Mouse (Mus musculus): ENCODE data around the gene Slit1.

The Slit1 gene

DNA sequence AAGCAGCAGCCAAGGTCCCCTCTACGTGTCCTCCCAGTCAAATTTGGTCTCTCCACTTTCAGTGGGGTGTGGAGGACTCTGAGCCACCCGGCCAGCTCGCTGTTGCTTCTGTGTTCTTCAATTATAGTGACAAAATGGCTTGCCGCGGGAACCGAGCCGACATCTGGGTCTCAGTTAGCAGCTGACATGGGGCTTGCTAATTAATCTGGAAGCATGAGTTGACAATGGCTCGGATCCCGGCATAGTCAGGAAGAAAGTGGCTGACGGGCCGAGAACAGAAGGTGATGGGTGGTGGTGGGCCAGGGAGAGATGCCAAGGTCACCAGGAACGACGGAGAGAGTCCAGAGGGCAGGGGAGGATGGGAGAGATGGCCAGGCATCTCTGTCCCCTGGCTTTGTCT, 55.2 kb downstream of the Slit1 start:
- in situ Hi-C loops (cut with MseI, MboI), result no loop called here

DNA sequence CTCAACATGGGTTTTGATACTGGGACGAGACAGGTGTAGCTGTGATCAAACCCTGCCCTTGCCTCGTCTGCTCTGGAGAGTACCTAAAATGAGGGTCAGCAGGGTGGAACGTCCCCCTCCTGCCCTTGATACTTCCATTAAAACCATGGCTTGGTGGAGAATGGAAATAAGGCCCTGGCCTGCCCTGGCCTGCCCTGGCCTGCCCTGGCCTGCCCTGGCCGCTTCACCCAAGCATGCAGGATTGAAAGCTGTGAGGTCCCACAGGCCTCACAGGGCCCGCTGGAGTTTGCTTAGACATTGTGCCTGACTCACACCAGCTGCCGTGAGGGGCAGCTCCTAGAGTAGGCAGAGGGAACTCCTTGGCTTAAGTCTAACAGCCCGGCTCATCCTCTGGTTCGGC, 55.6 kb downstream of the Slit1 start:
- in situ Hi-C loops (cut with MseI, MboI), result no loop called here

DNA sequence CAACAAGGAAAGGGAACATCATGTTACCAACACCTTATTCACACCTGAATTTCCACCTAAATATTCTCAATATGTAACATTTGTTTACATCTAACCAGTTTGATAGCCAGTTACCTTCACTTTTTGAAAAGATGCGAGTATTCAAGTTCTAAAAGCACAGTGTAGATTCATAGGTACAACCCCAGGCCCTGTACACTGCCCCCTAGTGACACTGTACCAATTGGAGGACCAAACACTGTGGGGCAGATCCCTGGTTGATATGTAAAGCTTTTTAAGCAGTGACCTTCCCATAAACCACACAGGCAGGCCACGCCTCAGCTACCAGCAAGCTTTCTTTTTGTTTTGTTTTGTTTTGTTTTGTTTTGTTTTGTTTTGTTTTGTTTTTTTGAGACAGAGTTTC, 57.3 kb downstream of the Slit1 start:
- in situ Hi-C loops (cut with MseI, MboI), result no loop called here

DNA sequence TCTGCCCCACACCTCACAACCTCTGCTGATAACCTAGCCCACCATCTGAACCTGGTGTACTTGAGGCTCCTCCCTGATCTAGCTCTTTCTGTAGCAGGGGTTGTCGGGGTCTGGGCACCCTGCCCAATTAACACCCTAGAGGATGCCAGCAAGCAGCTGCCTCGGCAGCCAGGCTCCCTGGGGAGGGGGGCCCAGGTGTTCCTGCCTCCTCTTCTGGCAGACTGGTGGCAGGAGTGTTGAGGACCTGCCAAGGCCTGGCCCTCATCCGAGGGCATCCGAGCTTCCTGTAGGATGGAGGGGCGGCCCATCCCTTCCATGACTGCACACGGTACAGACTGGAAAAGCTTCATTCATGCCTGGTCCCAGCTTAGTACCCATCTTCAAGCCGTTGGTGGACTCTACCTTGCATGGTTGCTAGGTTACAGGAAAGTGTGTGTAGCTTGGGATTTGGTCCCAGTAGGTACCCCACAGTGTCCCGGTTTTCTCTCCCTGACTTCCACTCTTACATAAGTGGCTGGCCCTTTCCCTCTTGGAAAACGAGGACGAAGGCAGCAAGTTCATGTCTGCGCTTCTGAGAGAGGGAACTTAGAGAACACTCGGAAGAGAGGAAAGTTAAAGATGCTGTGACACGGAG, 57.9 kb downstream of the Slit1 start:
- in situ Hi-C loops (cut with MseI, MboI), result no loop called here

DNA sequence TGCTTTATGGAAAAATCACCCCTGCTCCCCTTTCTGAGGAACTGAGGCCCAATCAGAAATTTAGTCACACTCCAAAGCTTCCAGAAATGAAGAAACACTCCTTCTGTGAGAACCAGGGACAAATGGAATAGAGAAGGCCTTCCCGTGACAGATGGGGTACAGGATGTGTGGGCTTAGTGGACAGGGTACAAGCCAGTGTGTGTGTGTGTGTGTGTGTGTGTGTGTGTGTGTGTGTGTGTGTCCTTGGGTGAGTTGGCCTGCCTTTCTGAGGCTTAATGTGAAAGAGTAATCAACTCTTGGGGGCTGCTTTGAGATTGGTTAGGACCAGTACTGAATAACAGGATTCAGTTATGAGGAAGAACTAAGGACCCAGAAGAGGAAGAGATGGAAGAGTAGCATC, 58.6 kb downstream of the Slit1 start:
- in situ Hi-C loops (cut with MseI, MboI), result no loop called here

DNA sequence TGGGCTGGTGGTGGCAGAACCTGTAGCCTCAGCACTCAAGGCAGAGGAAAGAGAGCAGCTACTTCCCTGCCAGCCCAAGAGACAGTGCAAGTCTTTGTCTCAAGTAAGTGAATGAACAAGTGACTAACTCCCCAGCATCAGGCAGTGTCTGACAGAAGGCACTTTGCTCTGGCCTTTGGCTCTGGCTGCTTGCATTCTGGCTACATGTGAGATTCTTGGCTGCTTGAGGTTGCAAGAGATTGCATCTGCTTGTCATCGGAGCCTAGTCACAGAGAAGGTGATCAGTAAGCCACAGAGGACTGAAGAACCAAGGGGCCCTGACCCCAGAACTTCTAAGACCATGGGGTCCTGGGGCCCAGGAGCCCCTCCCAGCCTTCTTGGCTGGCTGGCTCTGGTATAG, 59.5 kb downstream of the Slit1 start:
- in situ Hi-C loops (cut with MseI, MboI), result no loop called here

DNA sequence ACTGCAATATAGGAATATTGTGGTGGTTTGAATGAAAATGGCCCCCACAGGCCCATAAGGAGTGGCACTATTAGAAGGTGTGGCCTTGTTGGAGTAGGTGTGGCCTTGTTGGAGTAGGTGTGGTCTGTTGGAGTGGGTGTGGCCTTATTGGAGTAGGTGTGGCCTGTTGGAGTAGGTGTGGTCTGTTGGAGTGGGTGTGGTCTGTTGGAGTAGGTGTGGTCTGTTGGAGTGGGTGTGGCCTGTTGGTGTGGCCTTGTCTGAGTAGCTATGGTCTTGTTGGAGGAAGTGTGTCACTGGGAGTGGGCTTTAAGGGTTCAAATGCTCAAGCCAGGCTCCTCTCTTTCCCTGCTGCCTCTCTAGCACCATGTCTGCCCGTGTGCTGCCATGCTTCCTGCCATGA, 63.2 kb downstream of the Slit1 start:
- in situ Hi-C loops (cut with MseI, MboI), result no loop called here

DNA sequence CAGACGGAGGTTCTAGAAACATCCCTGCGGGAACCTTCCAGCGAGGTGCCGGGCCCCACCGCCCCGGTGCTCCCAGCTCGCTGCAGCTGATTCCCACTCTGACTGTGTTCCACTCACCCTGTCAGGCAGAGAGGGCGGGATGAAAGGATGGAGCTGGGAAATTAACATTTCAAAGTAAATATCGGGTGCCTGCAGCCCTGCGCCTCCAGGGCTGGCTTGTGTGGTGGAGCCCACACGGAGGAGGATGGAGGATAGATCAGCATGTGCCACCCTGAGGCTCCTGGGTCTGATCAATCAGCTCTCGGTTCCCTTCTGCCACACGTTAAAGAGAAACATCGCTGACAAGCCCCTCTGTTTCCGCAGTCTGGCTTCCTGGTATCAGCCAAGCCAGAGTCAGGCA, 64.4 kb downstream of the Slit1 start:
- in situ Hi-C loops (cut with MseI, MboI), result no loop called here

DNA sequence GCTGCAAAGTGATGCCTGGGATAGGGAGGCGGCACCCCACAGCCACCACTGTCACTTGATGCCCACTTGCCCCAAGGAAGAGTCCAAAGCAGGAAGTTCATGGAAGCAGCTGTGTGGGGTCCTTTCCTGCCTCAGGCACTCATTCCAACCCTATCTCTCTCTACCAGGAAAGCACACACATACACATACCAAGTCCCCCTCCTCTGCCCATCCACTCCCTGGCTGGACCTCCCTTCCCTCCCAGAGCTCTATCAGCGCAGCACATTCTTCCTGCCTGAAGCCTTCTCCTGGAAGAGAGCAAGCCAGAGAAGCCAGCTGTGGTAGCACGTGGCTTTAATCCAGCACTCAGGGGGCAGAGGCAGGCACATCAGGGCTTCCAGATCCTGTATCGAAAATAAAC, 65.9 kb downstream of the Slit1 start:
- in situ Hi-C loops (cut with MseI, MboI), result no loop called here

DNA sequence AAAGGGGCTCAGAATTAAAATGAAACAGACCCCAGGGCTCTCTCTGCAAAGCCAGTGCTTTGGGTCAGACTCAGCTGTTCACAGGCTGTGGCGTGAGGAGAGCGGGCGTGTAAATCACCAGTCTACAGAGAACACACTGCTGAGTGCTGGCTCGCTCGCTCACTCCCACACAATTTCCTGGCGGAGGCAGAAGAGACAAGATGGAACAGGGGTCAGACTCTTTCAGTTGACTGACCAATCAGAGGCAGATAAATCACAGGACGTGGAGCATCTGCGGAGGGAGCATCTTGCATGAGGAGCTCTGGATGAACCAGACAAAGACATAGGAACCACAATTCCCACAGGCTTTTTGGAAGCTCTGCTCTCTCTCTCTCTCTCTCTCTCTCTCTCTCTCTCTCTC, 67.9 kb downstream of the Slit1 start:
- in situ Hi-C loops (cut with MseI, MboI), result no loop called here

DNA sequence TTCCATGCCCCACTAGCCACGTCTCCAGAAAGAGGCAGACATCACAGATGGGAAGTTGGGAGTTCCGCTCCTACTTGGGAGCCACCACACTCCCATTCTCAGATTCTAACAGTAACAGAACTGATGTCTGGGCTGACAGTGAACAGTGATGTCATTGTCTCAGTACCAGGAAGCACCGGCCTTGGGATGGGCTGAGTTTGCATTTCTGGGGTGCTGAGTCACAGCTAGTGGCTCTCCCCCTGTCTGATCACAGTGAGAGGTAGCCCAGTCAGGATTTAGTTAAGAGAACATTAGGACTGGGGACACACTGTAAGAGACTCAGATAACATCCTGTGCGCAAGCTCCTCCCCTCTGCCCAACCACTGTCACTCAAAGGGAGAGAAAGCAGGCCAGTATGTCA, 69.1 kb downstream of the Slit1 start:
- in situ Hi-C loops (cut with MseI, MboI), result no loop called here

DNA sequence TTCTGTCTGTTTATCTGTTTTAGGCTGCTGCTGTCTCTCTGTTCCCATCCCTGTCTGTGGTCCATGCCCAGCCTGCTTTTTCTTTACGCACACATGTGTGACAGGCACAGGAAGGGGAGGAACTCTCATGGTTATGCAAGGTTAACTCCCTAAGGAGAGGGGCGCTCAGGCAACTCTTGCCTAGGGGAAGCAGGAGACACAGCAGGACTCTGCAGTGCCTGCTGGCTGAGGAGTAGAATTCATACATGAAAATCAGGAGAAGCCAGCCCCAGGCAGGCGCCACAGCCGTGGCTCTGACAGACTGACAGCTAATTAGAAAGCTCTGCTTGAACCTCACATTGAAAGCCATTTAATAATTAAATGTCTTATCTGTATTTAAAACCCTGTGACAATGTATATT, 70.6 kb downstream of the Slit1 start:
- in situ Hi-C loops (cut with MseI, MboI), result no loop called here

DNA sequence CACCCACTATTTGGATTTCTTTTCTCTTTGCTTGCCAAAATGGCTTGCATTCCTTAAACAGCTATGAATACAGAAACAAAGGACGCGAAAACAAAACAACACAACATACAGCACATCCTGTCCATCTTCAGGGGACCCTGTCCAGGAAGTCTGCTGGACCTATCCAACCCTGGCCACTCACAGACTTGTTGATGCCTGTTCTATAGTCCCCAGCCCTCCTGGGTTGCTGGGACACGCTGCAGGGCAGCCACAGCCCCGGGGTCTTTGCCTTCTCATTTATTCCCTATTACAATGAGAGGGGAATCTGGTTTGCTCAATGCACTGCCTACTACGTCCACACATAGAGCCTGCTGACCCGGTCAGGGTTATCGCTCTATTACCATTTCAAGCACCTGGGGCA, 72.5 kb downstream of the Slit1 start:
- in situ Hi-C loops (cut with MseI, MboI), result no loop called here

DNA sequence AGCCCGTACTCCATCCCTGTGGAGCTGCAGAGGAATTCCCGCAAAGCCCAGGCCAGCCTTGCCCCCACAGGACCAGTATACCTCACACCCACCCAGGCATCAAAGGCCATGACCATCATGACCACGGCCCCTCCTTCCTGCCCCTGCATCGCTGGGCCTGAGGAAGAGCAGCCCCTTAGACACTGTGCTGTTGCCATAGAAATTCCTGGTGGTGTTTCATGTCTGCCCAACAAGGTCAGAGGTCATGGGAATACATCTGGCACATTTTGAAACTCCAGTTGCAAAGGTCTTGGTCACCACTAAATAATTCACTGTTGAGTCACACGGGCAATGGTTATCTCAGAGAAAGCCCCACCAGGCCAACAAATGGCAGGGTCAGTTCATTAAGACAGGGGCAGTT, 73.0 kb downstream of the Slit1 start:
- in situ Hi-C loops (cut with MseI, MboI), result no loop called here

DNA sequence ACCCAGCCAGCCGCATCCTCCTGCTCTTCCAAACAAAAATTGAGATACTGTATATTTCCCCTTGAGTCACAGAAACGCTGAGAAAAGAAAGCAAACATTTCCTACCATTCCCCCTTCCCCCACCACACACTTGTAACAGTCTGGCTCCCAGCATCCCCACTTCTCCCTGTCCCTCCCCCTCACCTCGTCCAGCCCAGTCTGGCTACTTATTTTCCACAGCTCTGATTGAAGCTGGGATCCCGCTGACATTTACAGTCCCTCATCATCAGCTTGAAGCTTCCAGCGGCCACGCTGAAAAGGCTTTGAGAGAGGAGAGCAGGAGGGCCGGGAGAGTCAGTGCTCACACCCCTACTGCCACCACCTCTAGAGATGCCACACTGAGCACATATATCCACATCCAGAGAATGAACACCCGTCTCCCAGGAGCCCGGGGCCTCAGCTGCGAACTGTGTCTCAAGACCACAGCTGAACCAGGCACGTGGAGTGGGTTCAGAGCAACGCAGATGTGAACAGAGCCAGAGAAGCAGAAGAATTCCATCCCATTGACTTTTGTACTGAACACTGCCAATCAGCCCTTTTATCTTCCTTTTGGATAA, 73.6 kb downstream of the Slit1 start:
- in situ Hi-C loops (cut with MseI, MboI), result no loop called here

DNA sequence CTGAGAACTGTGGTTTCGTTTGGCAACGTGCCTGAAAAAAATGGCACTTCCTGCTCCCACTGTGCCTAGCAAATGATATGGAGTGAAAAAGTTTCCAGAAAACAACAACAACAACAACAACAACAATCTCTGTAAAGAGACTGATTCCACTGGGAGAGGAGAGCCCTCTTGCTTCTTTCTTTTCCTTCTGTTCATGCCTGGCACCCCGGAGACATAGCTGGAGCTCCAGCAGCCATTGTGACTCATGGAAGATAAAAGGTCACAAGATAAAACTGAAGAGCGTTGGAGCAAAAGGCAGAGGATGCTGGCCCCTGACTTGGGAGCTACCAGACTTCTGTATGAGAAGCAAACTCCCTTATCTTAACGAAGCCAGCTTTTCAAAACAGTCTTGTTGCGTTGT, 75.9 kb downstream of the Slit1 start:
- in situ Hi-C loops (cut with MseI, MboI), result no loop called here

DNA sequence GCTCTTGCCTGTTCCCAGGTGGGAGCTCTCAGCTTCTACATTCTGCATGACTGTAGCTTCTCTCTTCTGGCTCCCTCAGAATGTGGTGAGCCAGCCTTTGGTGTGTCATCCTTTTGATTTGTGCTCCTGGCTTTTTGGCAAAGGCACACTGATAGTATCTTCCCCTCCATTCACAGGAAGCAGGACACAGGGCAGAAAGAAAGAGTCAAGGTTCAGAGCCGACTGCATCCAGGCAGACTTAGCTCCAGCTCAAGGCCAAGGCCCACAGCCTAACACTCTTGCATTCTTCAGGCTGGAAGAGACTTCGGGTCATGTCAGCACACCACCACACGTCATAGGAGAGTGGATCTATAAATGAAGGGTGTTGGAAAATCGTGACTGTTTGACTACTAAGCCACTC, 77.5 kb downstream of the Slit1 start:
- in situ Hi-C loops (cut with MseI, MboI), result no loop called here

DNA sequence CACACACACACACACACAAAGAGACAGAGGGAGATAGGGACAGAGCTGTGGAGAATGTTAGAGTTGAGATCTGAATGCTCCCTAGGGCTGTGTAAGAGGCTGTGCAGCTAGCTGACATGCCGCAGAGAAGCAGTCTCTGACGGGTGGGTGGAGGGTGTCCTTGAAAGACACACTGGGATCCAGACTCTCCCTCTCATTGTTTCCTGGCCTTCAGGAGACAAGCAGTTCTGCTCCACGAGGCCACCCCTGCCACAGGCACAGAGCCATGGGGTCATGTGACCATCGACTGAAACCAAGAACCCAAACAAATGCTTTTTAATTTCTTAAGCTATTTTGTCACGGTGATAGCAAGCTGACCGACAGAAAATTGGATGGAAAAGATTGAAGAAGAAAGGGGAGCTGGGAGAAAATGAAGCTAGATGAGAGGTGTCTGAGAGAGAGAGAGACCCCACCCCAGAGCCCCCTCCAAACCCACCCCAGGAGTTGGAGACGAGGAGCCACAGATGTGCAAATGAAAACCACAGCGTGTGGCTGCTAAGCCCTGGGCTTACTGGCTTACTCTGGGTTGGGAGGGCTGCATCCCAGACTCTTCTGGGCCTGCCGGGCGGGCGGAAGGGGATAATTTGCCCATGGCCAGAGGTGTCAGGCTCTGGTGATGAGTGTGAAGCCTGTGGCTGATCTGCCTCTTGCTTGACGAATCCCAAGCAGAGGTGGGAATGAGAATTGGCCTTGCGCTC, 79.8 kb downstream of the Slit1 start:
- in situ Hi-C loops (cut with MseI, MboI), result loop anchor here in 1 of 2 experiments (5.0 kb wide), 1 partner anchor 94 kb away; no protein-coding TSS in a partner anchor

DNA sequence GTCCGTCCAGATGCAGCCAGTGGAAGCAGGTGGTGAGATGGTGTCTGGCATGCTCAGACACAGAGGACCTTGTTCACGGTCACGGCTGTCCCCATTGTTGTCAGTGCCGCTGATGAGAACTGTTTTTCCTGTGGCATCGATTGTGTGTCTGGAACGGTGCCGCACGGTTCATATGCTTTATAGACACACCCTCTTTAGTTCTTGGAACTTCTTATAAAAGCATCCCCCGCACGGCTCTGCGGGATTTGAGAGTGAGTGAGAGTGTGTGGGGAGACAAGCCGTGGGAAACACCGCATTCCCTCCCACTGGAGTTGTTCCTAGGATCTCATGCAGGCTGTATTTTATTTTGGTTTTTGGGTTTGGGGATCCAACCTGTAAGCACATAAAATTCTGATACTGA, 82.0 kb downstream of the Slit1 start:
- in situ Hi-C loops (cut with MseI, MboI), result loop anchor here in 1 of 2 experiments (5.0 kb wide), 1 partner anchor 96 kb away; no protein-coding TSS in a partner anchor

DNA sequence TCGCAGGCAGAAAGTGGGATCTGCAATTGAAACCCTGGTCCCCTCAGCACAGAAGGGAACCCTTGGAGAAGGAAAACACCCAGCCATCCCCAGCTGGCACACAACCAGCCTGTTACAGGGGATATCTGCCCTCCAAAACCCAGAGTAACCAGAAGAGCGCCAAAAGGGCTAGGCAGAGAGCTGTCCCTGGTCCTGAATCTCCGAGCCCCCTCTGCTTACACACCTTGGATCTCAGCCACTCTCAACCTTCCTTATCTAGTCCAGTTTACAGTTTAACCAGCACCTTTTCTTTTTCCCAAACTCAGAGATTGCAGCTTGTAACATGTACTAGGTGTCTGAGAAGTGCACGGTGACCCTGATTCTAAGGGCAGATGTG, 82.5 kb downstream of the Slit1 start:
- in situ Hi-C loops (cut with MseI, MboI), result loop anchor here in 1 of 2 experiments (5.0 kb wide), 1 partner anchor 96 kb away; no protein-coding TSS in a partner anchor

DNA sequence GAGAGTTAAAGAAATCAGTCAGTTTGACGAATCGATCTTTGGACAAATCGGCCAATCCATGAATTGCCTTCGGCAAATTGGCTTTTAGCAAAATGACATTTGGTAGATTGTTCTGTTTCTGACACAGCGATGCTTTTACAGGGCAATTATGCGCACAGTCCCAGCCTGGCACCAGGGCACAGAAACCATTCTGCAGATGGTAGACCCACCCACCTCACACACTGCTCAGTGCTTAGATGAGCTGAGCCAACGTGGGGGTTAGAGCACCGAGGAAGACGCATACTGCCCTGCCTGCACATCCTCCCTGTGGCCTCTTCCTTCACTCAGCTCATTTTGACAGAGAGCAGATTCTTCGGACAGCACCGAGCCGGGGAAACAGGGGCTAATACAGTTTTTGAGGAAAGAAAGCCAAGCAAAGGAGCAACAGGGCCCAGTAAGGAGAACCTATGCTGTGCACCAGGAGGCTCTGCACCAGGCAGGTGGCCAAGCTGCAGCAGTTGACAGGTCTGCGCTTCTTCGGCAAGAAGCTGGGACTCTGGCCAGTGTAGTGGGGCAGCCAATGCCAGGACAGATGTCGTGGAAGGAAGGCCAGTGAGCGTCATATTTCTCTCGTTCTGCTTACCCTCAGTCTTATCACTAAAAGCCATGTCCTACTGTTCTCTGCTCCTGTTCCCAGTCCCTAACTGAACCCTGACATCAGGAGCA, 83.0 kb downstream of the Slit1 start:
- in situ Hi-C loops (cut with MseI, MboI), result loop anchor here in 1 of 2 experiments (5.0 kb wide), 1 partner anchor 97 kb away; no protein-coding TSS in a partner anchor

DNA sequence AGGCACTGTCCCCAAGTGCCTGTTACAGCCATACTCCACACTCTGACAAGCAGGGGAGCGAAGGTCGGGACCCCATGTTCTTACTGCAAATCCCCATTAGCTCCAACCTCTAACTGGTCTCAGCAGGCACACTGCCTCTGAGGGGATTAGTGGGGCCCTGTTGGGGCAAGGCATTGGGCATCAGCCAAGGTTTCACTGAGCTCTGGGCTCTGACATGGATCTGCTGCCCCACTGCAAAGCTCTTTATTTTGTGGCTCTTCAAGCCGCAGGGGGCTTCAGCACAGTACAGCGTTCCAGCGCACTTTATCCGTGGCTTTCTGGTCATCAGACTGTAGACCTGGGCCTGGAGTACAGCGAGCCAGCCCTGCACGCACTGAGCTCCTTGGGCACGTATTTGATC, 86.0 kb downstream of the Slit1 start:
- in situ Hi-C loops (cut with MseI, MboI), result loop anchor here in 1 of 2 experiments (5.0 kb wide), 1 partner anchor 105 kb away; no protein-coding TSS in a partner anchor

Measured in mouse trophoblast stem cell (cell line).